Mouse (Mus musculus) left cerebral cortex, adult 18-20 months (tissue): ENCODE data around the gene Nelfcd. TPM values are rescaled to one million over a fixed set of nuclear protein-coding genes. Genes with fewer than 3 reads are reported as not detected.

Source experiments
- DNase-seq, 2 experiments: peaks; one replicate each; pipeline ENCODE4 v3.0.0; 2021 to 2022; ENCODE audit warnings: low spot score in 2 of 2, mixed read lengths in 1 of 2
- total RNA-seq, 2 experiments: library from RNA; stranded (reverse); gene quantifications; 2 replicates each; pipeline ENCODE4 v1.2.3; 2021

The Nelfcd gene
- total RNA-seq, 2 experiments from 2014 or later: 48.5 to 52.3 TPM

DNA sequence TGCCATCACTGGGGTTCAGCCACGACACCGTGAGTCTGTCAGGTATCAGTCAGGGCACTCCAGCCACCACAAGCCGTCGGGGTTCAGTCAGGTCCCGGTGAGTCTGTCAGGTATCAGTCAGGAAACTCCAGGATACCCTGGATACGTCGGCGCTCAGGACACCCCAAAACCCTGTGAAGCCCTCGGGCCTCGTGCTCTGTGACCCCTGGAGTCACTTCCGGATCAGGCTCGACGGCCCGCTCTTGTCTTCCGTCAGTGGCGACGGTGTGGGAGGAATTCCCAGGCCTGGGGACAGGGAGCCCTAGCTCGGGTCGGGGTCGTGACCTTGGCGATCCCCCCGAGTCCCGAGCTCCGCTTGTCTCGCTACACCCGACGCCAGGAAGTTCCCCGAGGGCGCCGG, 56.8 kb downstream of the Nelfcd start:
- DNase-seq: no peak

DNA sequence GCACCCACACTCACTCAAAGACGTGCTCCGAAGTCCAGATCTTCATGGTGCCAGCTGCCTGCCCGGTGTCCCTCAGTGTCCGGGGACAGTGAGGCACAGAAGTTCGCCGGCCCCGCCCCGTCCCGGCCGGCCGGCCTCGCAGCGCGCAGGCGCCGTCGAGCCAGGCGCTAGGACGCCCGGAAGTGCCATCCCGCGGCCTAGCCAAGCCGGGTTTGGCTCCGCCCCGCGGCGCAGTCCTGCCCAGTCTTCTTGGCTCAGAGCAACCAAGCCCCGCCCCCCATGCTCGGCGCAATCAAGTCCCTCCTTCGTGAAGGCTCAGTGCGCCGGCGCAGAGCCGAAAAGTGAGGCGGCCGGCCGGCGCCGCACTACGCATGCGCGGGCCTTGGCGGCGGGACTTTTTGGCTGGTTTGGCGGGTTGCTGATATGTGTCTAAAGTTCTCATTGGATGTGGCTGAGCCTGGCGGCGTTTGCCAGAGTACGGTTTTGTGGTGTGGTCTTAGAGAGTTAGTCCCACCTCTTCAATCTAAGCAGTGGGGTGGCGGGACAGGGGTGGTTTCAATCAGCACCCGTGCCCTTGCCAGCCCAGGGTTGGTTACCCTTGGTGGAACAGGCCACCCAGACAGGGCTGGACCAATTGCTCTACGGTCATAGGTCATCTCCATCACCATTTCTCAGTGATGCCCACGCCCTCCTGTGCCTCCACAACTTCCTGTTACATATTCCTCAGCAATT, 57.4 kb downstream of the Nelfcd start, which contains the start of gene Prelid3b:
Prelid3b (minus strand) TSS at position 264 of the 732 bp plus-strand sequence.
- DNase-seq: peak; percentile 99 to 100

DNA sequence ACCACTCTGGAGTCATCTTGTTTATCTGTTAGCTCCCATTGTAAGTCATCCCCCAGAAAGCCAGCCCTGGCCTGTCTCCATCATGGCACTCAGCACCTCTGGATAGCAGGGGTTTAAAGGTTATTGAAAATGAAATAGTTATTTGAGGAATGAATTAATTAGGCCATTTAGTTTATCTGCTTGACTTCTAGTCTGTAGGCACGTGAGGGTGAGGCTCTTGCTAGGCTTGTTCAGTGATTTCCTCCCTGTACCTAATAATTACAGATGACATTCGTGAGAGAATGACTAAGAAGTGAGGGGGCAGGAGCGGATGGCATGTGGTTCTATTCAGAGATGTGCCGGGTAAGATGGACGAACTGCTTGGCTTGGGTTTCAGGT, 57.9 kb downstream of the Nelfcd start:
- DNase-seq: no peak

Other genes with a start within 250 kb of the Nelfcd start
- gene Gnas, start 131.5 kb upstream of the Nelfcd start, total RNA-seq: 1,000 to 10,000 TPM; 1,817 to 1,846 TPM
- gene Gm20721, start 69.1 kb upstream of the Nelfcd start, total RNA-seq: 1 to 10 TPM; 2.4 to 2.7 TPM
- gene Ctsz, start 23.2 kb downstream of the Nelfcd start, total RNA-seq: 10 to 100 TPM; 39.6 to 45.7 TPM
- not detected for gene Tubb1, start 34.9 kb downstream of the Nelfcd start, total RNA-seq
- 100 to 1,000 TPM; 311 to 338 TPM for gene Atp5e, start 48.3 kb downstream of the Nelfcd start, total RNA-seq
- gene Prelid3b, start 57.3 kb downstream of the Nelfcd start, total RNA-seq: 10 to 100 TPM; 51.7 to 57.5 TPM
- gene Zfp831, start 227.7 kb downstream of the Nelfcd start, total RNA-seq: 10 to 100 TPM; 16.4 to 19.0 TPM